8 mouse cellular contexts compared by ENCODE assay signal in the genomic region with DNA sequence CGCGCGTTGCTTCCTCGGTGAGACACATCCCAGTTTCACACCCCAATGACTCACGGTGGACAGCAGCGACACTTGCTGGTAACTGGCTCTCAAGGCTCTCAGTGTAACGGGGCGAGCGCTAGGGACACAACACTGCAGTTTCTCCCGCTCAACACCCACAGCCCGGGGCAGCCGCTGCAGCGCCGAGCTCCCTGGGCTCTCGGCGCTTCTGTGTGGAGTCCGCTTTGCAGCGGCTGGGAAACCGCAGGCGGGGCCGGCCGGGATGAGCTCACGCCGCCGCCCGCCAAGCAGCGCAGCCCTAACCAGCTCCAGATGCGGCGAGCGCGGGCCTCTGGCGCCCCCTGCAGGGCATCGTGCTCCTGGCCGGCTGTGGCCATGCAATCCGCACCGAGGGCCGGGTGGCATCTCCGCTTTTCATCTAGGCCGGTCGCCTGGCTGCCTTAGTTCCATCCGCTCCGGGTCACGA. TPM values are rescaled to one million over a fixed set of nuclear protein-coding genes. Genes with fewer than 3 reads are reported as not detected.
DNase-seq lines count a peak whose midpoint lies in the region; ATAC-seq lines count a peak whose summit lies in the region.

No protein-coding gene starts in this region.

- 0 out of 2 replicates have a peak, but pooled peaks cover 8% of the 10 kb centered on the region for H3K27me3 ChIP-seq in hindbrain, embryonic 12.5 days

- peak; percentile 97 for ATAC-seq in hindbrain, embryonic 12.5 days (ENCODE audit: low FRiP score)

- peak; percentile 98 for DNase-seq in Muller cell, postnatal 12 days (ENCODE audit: inconsistent ontology term)
- DNase-seq in cerebellum, adult 9-11 months, result peak; percentile 88
- peak; percentile 79 to 93 for DNase-seq in frontal cortex, postnatal 10 days (ENCODE audit: low spot score in 2 of 2)
- peak; percentile 94 to 96 for DNase-seq in layer of hippocampus, postnatal 14 days (ENCODE audit: low spot score in 2 of 2)
- DNase-seq in lung, postnatal 14 days, result peak; percentile 98
- peak; percentile 76 for DNase-seq in retina, adult 2 months (ENCODE audit: low read depth, low spot score)
- DNase-seq in thymus, postnatal 36 days, result peak; percentile 86 to 90

- H3K27ac ChIP-seq in hindbrain, embryonic 12.5 days, result peak overlapping the region; percentile 67

- H3K4me1 ChIP-seq in hindbrain, embryonic 12.5 days, result peaks cover 16% of the 10 kb centered on the region

- H3K9me3 ChIP-seq in hindbrain, embryonic 12.5 days (replicated peaks), result no peaks in the 10 kb centered on the region

- under 1% methylated on average over 43 of the region's 43 CpGs for WGBS in hindbrain, embryonic 12.5 days

- no peaks in the 10 kb centered on the region for H3K36me3 ChIP-seq in hindbrain, embryonic 12.5 days

- H3K9ac ChIP-seq in hindbrain, embryonic 12.5 days, result peak overlapping the region; percentile 74

- peak overlapping the region; percentile 43 for H3K4me3 ChIP-seq in hindbrain, embryonic 12.5 days

- peak overlapping the region; percentile 67 for H3K4me2 ChIP-seq in hindbrain, embryonic 12.5 days (replicated peaks)

RNA-seq across cellular contexts. Expression of gene Prss42, which starts 16.7 kb away (rescaled TPM):
- polyA plus RNA-seq in hindbrain, embryonic 12.5 days (2016; fragmentation: Nextera tagmentation; extraction: Ambion mirVana), result not detected in 2 replicates
- total RNA-seq in layer of hippocampus, postnatal 14 days (2021), result not detected

RNA-seq across cellular contexts. Expression of gene Prss44, which starts 32.5 kb away (rescaled TPM):
- not detected in 2 replicates for polyA plus RNA-seq in hindbrain, embryonic 12.5 days (2016; fragmentation: Nextera tagmentation; extraction: Ambion mirVana)
- total RNA-seq in layer of hippocampus, postnatal 14 days (2021), result not detected

RNA-seq across cellular contexts. Expression of gene Pth1r, which starts 34.3 kb away (rescaled TPM):
- polyA plus RNA-seq in hindbrain, embryonic 12.5 days (2016; fragmentation: Nextera tagmentation; extraction: Ambion mirVana), result 44.3 and 52.4 TPM in 2 replicates
- total RNA-seq in layer of hippocampus, postnatal 14 days (2021), result 1 to 10 TPM; 5.6 to 6.5 TPM

RNA-seq across cellular contexts. Expression of gene Myl3, which starts 39.6 kb away (rescaled TPM):
- 2.0 TPM in 2 replicates for polyA plus RNA-seq in hindbrain, embryonic 12.5 days (2016; fragmentation: Nextera tagmentation; extraction: Ambion mirVana)
- total RNA-seq in layer of hippocampus, postnatal 14 days (2021), result not detected

RNA-seq across cellular contexts. Expression of gene Prss43, which starts 45.2 kb away (rescaled TPM):
- polyA plus RNA-seq in hindbrain, embryonic 12.5 days (2016; fragmentation: Nextera tagmentation; extraction: Ambion mirVana), result not detected in 2 replicates
- under 1 TPM; 0.21 to 0.55 TPM for total RNA-seq in layer of hippocampus, postnatal 14 days (2021)

Comparison
In these comparisons a context has a peak if more than half of its experiments do, and no peak if none do; other contexts are left out.
1. Peak in every context shown above with its lines: DNase-seq, ATAC-seq, H3K4me3 ChIP-seq and H3K27ac ChIP-seq.